Mouse (Mus musculus): ENCODE measurements around the gene Slc22a8.

- TF ChIP-seq POLR2A (IDR thresholded peaks at IDR 0.05; ENCODE audit: extremely low read depth, insufficient read depth, low read length) (no peak), CTCF (IDR thresholded peaks at IDR 0.05; ENCODE audit: extremely low read depth, insufficient read depth, low read length) (no peak)
Measured at GRCm38 (mm10) chr19:8594518-8594917, 3.5 kb downstream of the Slc22a8 start.

Data from cortical plate, adult 2 months (tissue).